Mouse (Mus musculus) forebrain, embryonic 13.5 days (tissue): ENCODE results near the gene 1700018B08Rik. TPM values are rescaled to one million over a fixed set of nuclear protein-coding genes. Genes with fewer than 3 reads are reported as not detected.

ENCODE experiments used
- ATAC-seq: fragments of 200-750 bp; cut with Nextera tagmentation; 2 replicates; pipeline ENCODE4 v1.8.0; 2017
- H3K27ac ChIP-seq: fragments of 300-500 bp; sonication (generic); 2 replicates; pipeline ENCODE4 v1.5.1; 2015; ENCODE audit warnings: inconsistent platforms, mild to moderate bottlenecking, moderate library complexity
- H3K27me3 ChIP-seq: fragments of 300-500 bp; sonication (generic); 2 replicates; pipeline ENCODE4 v1.6.1; 2015; ENCODE audit warnings: mild to moderate bottlenecking, inconsistent platforms
- H3K36me3 ChIP-seq: fragments of 300-500 bp; sonication (generic); 2 replicates; pipeline ENCODE4 v1.6.1; 2015; ENCODE audit warnings: mild to moderate bottlenecking, inconsistent platforms; ENCODE audit not compliant: poor library complexity, severe bottlenecking
- H3K4me1 ChIP-seq: fragments of 300-500 bp; sonication (generic); 2 replicates; pipeline ENCODE4 v1.6.1; 2015; ENCODE audit warnings: inconsistent platforms
- H3K4me2 ChIP-seq: fragments of 300-500 bp; sonication (generic); 2 replicates; pipeline ENCODE4 v1.6.1; 2015; ENCODE audit warnings: inconsistent platforms, mild to moderate bottlenecking, moderate library complexity
- H3K4me3 ChIP-seq: fragments of 300-500 bp; sonication (generic); 2 replicates; pipeline ENCODE4 v1.5.1; 2015; ENCODE audit warnings: mild to moderate bottlenecking, inconsistent platforms
- H3K9ac ChIP-seq: fragments of 300-500 bp; sonication (generic); 2 replicates; pipeline ENCODE4 v1.6.1; 2015; ENCODE audit warnings: mild to moderate bottlenecking, inconsistent platforms
- H3K9me3 ChIP-seq: fragments of 300-500 bp; sonication (generic); replicated peaks from 2 replicates; pipeline ENCODE4 v1.6.1; 2016; ENCODE audit warnings: inconsistent platforms
- WGBS: fragments of 180-500 bp; shearing (Covaris S2); methylation state at CpG from one replicate; pipeline ENCODE4 v1.1.7; 2015; 5-methylcytosine and 5-hydroxymethylcytosine counted together
- polyA plus RNA-seq: library from polyadenylated mRNA; unstranded; fragments of >200 nt; fragmentation: Nextera tagmentation; extraction: Ambion mirVana; gene quantifications from 2 replicates; pipeline ENCODE4 v1.2.1, GENCODE M21; 2015

Gene 1700018B08Rik
- polyA plus RNA-seq, 1 experiment from 2014 or later = not detected

GRCm38 (mm10) chr8:121578676-121579451 lies 34.7 kb upstream of the 1700018B08Rik start, which contains the start of gene Fbxo31:
TSS of gene Fbxo31 (minus strand) at chr8:121578806.
- peak within 1 kb of the TSS; percentile 89 for H3K9ac ChIP-seq
- peaks cover 22% of the 10 kb centered on the region for H3K4me1 ChIP-seq
- 2% methylated on average over 33 of the region's 63 CpGs for WGBS
- H3K27me3 ChIP-seq = no peaks in the 10 kb centered on the region; the same call in 1 of the 2 replicates
- no peaks in the 10 kb centered on the region for H3K9me3 ChIP-seq
- no peaks in the 10 kb centered on the region for H3K36me3 ChIP-seq
- ATAC-seq = peak; percentile 97
- H3K4me2 ChIP-seq = peak within 1 kb of the TSS; percentile 88
- peak within 1 kb of the TSS; percentile 88 for H3K4me3 ChIP-seq
- peak within 1 kb of the TSS; percentile 66 for H3K27ac ChIP-seq

GRCm38 (mm10) chr8:121577751-121578675 lies 33.9 kb upstream of the 1700018B08Rik start:
- Histone ChIP-seq H3K36me3 (no peaks in the 10 kb centered on the region), H3K4me2 (peak overlapping the region; percentile 88), H3K4me3 (peak overlapping the region; percentile 88), H3K27me3 (no peaks in the 10 kb centered on the region; the same call in 1 of the 2 replicates), H3K27ac (peak overlapping the region; percentile 66), H3K9ac (peak overlapping the region; percentile 89), H3K4me1 (peaks cover 27% of the 10 kb centered on the region), H3K9me3 (no peaks in the 10 kb centered on the region)
- 2% methylated on average over 43 of the region's 44 CpGs for WGBS
- peak; percentile 78 for ATAC-seq

- Histone ChIP-seq H3K9me3 (no peaks in the 10 kb centered on the region), H3K4me2 (no peak overlapping the region), H3K36me3 (no peaks in the 10 kb centered on the region), H3K4me3 (no peak overlapping the region), H3K4me1 (peaks cover 28% of the 10 kb centered on the region), H3K9ac (no peak overlapping the region), H3K27me3 (no peaks in the 10 kb centered on the region; the same call in 1 of the 2 replicates), H3K27ac (no peak overlapping the region)
- 88% methylated on average over 3 of the region's 3 CpGs for WGBS
- no peak for ATAC-seq
These were observed 31.5 kb upstream of the 1700018B08Rik start for GRCm38 (mm10) chr8:121575661-121576060.

GRCm38 (mm10) chr8:121573275-121573674 lies 29.2 kb upstream of the 1700018B08Rik start:
- Histone ChIP-seq H3K27me3 (no peaks in the 10 kb centered on the region), H3K9me3 (no peaks in the 10 kb centered on the region), H3K4me3 (no peak overlapping the region), H3K36me3 (0 out of 2 replicates have a peak, but pooled peaks cover 3% of the 10 kb centered on the region), H3K4me2 (no peak overlapping the region), H3K27ac (no peak overlapping the region), H3K9ac (no peak overlapping the region), H3K4me1 (peaks cover 28% of the 10 kb centered on the region)
- 37% methylated on average over 3 of the region's 3 CpGs for WGBS
- ATAC-seq = no peak

- 0 out of 2 replicates have a peak, but pooled peaks cover 3% of the 10 kb centered on the region for H3K36me3 ChIP-seq
- no peak overlapping the region for H3K4me2 ChIP-seq
- 90% methylated on average over 7 of the region's 7 CpGs for WGBS
- H3K9ac ChIP-seq = no peak overlapping the region
- peaks cover 18% of the 10 kb centered on the region for H3K4me1 ChIP-seq
- H3K9me3 ChIP-seq = no peaks in the 10 kb centered on the region
- H3K27me3 ChIP-seq = no peaks in the 10 kb centered on the region
- ATAC-seq = no peak
- H3K27ac ChIP-seq = no peak overlapping the region
- no peak overlapping the region for H3K4me3 ChIP-seq
These were observed 28.0 kb upstream of the 1700018B08Rik start for GRCm38 (mm10) chr8:121572121-121572520.

DNA sequence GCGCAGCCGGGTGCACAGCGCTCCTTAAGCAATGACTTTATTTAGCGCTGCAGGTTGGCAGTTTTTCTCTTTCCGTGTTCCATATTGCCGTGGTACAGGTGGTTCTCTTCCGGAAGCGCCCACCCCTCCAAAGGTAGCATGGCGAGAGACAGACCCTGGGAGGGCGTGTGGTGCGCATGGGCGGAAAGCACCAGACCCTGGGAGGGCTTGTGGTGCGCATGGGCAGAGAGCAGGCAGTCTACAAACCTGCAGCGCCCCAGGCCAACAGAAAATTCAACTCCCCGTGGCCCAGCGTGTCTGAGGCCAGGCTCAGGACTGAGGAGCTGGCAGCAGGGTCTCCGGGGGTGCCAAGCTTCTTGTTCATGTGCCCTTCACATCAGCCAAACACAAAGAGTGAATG lies 26.7 kb upstream of the 1700018B08Rik start:
- ATAC-seq = no peak
- H3K9ac ChIP-seq = no peak overlapping the region
- H3K4me3 ChIP-seq = no peak overlapping the region
- H3K36me3 ChIP-seq = 0 out of 2 replicates have a peak, but pooled peaks cover 3% of the 10 kb centered on the region
- no peaks in the 10 kb centered on the region for H3K27me3 ChIP-seq
- H3K4me2 ChIP-seq = no peak overlapping the region
- no peak overlapping the region; the same call in 1 of the 2 replicates for H3K27ac ChIP-seq
- no peaks in the 10 kb centered on the region for H3K9me3 ChIP-seq
- H3K4me1 ChIP-seq = peaks cover 5% of the 10 kb centered on the region; the same call in 1 of the 2 replicates
- WGBS = 83% methylated on average over 17 of the region's 17 CpGs

DNA sequence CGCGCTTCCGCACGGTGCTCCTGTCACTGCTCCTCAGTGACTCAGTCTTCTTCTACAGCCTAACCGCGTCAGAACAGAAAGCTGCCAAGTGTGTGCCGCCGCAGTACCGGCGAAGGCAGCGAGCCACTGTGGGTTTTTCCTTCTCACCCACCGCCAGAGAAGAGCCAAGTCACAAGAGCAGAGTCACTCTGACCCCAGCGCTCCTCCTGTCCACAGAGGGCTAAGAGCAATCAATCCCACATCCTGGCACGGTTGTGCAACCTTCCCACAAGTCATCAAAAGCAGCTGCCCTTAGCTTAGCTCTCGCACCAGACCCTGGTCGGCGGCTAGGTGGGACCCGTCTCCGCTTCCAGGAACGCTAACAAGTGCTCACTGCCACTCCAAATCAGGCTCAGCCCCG lies 26.2 kb upstream of the 1700018B08Rik start:
- H3K9me3 ChIP-seq = no peaks in the 10 kb centered on the region
- peaks cover 5% of the 10 kb centered on the region; the same call in 1 of the 2 replicates for H3K4me1 ChIP-seq
- no peak overlapping the region for H3K27ac ChIP-seq
- H3K4me2 ChIP-seq = no peak overlapping the region
- no peaks in the 10 kb centered on the region for H3K27me3 ChIP-seq
- H3K9ac ChIP-seq = no peak overlapping the region
- no peak overlapping the region for H3K4me3 ChIP-seq
- 89% methylated on average over 21 of the region's 21 CpGs for WGBS
- ATAC-seq = 0 out of 2 replicates have a peak, but pooled peaks have one; percentile 10
- H3K36me3 ChIP-seq = peaks cover 7% of the 10 kb centered on the region

DNA sequence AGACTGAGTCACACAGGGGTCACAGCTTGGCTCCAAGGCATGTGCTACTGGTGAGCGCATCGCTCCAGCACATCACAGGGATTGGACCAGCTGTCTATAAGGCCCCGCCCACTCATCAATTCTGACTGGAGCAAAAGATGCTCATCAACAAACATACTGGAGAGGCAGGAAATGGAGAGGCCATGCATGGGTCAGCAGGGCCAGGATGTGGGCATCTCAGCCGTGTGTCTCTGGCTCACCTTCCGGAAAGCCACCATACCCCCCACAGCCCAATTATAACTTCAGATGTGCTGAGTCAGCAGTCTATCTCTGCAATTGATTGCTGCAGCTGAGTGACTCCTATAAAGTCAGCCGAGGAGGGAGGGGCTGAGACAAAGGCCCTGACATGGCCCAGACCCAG lies 24.2 kb upstream of the 1700018B08Rik start:
- no peak overlapping the region for H3K4me2 ChIP-seq
- no peaks in the 10 kb centered on the region for H3K9me3 ChIP-seq
- H3K27me3 ChIP-seq = no peaks in the 10 kb centered on the region
- peaks cover 4% of the 10 kb centered on the region; the same call in 1 of the 2 replicates for H3K4me1 ChIP-seq
- ATAC-seq = no peak
- peaks cover 22% of the 10 kb centered on the region for H3K36me3 ChIP-seq
- no peak overlapping the region for H3K4me3 ChIP-seq
- no peak overlapping the region for H3K9ac ChIP-seq
- H3K27ac ChIP-seq = no peak overlapping the region
- WGBS = 93% methylated on average over 6 of the region's 6 CpGs

- Histone ChIP-seq H3K4me1 (no peaks in the 10 kb centered on the region), H3K9me3 (no peaks in the 10 kb centered on the region), H3K27me3 (no peaks in the 10 kb centered on the region), H3K4me2 (no peak overlapping the region), H3K27ac (no peak overlapping the region), H3K9ac (no peak overlapping the region), H3K4me3 (no peak overlapping the region), H3K36me3 (peaks cover 41% of the 10 kb centered on the region)
- WGBS = 74% methylated on average over 6 of the region's 6 CpGs
- ATAC-seq = no peak
These were observed 19.6 kb upstream of the 1700018B08Rik start for GRCm38 (mm10) chr8:121563701-121564100.

DNA sequence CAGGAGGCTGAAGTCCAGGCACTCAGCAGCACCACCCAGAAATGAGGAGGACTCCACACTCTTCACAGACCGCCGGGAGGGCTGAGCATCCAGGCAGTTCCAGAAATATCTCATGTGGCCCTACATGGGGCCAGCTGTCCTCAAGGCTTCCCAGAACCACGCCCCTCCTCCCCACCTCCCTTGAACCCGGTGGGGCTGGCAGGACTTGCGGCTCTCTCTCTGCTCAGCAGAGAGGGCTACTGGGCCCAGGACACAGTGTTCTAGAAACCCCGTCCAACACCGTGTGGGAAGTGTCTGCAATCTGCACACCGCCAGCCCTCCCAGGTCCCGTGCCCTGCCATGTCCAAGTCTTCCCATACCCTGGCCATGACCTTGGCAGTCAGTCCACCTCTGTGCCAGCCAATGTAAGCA lies 18.8 kb upstream of the 1700018B08Rik start:
- Histone ChIP-seq H3K36me3 (peaks cover 48% of the 10 kb centered on the region), H3K9me3 (no peaks in the 10 kb centered on the region), H3K4me3 (no peak overlapping the region), H3K4me2 (no peak overlapping the region), H3K27me3 (no peaks in the 10 kb centered on the region), H3K27ac (no peak overlapping the region), H3K4me1 (no peaks in the 10 kb centered on the region), H3K9ac (no peak overlapping the region)
- 85% methylated on average over 9 of the region's 9 CpGs for WGBS
- no peak for ATAC-seq

DNA sequence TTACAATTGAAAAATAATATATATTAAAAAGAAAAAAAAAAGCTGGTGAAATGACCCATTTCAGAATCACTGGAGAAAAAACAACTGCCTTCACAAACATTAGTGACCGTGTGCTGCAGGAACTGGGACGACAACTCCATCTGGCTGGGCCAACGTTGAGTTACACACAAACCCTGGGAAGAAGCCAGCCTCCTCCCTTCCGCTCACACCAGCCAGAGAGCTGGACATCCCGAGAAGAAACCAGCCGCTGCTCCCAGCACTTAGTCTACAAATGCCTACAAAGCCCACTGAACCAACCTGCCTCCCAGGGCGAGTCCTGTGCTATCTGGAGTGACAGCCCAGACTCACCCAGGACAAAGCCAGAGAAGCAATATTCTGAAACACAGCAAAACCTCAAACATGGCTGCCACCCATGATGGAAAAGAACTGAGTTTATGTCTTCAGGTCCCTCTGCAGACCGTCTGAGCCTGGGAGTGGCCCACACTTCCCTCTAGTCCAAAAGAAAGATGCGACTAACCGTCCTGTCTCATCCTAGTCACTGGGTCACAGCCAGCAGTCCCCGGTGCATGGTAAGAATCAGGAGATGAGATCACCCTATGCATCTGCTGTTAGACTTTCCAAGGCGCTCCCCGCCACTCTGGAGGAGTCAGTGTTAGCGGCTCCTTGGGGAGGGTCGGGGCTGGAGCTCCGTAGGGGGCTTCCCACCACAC lies 17.7 kb upstream of the 1700018B08Rik start:
- peaks cover 52% of the 10 kb centered on the region for H3K36me3 ChIP-seq
- no peaks in the 10 kb centered on the region for H3K27me3 ChIP-seq
- no peak overlapping the region for H3K9ac ChIP-seq
- WGBS = 84% methylated on average over 15 of the region's 16 CpGs
- no peak overlapping the region for H3K4me3 ChIP-seq
- H3K9me3 ChIP-seq = no peaks in the 10 kb centered on the region
- no peak overlapping the region for H3K27ac ChIP-seq
- ATAC-seq = no peak
- no peaks in the 10 kb centered on the region for H3K4me1 ChIP-seq
- H3K4me2 ChIP-seq = no peak overlapping the region
